Mouse (Mus musculus) CH12F3 (cell line): ENCODE results near the gene Glrx.
"Not testable (repeated sequence)": the region's sequence is repeated elsewhere in the genome, so short reads cannot be mapped to it uniquely, and the experiment has no call there.

Source experiments
- in situ Hi-C: fragments of 300-500 bp; cut with MboI; formaldehyde crosslinking; loops from 2 replicates; pipeline ENCODE4 v1.14.3; 2020; ENCODE audit warnings: low sequenced_read_pairs

The Glrx gene

GRCm38 (mm10) chr13:75839719-75840481 lies at the start of gene Glrx:
Gene Glrx, plus strand, starts transcription at chr13:75839868.
- in situ Hi-C loops: no loop called here

GRCm38 (mm10) chr13:75790550-75791205 lies 49.0 kb upstream of the Glrx start:
- in situ Hi-C loops: no loop called here

GRCm38 (mm10) chr13:75793863-75794629 lies 45.6 kb upstream of the Glrx start:
- in situ Hi-C loops: no loop called here

- in situ Hi-C loops: no loop called here
Measured at GRCm38 (mm10) chr13:75797369-75798141, 42.1 kb upstream of the Glrx start.

GRCm38 (mm10) chr13:75798413-75799302 lies 41.0 kb upstream of the Glrx start:
- in situ Hi-C loops: no loop called here

GRCm38 (mm10) chr13:75799421-75799820 lies 40.2 kb upstream of the Glrx start:
- in situ Hi-C loops: no loop called here

- in situ Hi-C loops: loop anchor here (10.0 kb wide), 1 partner anchor 67 kb away; no protein-coding TSS in a partner anchor
Measured at GRCm38 (mm10) chr13:75807969-75808368, 31.7 kb upstream of the Glrx start.

- in situ Hi-C loops: loop anchor here (10.0 kb wide), 1 partner anchor 65 kb away; no protein-coding TSS in a partner anchor
Measured at GRCm38 (mm10) chr13:75809957-75810356, 29.7 kb upstream of the Glrx start.

GRCm38 (mm10) chr13:75817183-75817582 lies 22.5 kb upstream of the Glrx start:
- in situ Hi-C loops: no loop called here

- in situ Hi-C loops: no loop called here
Measured at GRCm38 (mm10) chr13:75818486-75818885, 21.2 kb upstream of the Glrx start.

- in situ Hi-C loops: no loop called here
Measured at GRCm38 (mm10) chr13:75818945-75819706, 20.5 kb upstream of the Glrx start.

GRCm38 (mm10) chr13:75819898-75820297 lies 19.8 kb upstream of the Glrx start:
- in situ Hi-C loops: no loop called here

- in situ Hi-C loops: not testable (repeated sequence)
Measured at GRCm38 (mm10) chr13:75822366-75822765, 17.3 kb upstream of the Glrx start.

- in situ Hi-C loops: no loop called here
Measured at GRCm38 (mm10) chr13:75823201-75823600, 16.5 kb upstream of the Glrx start.

- in situ Hi-C loops: no loop called here
Measured at GRCm38 (mm10) chr13:75824611-75825319, 14.9 kb upstream of the Glrx start.

GRCm38 (mm10) chr13:75825388-75825787 lies 14.3 kb upstream of the Glrx start:
- in situ Hi-C loops: no loop called here

GRCm38 (mm10) chr13:75830708-75831107 lies 9.0 kb upstream of the Glrx start:
- in situ Hi-C loops: no loop called here

- in situ Hi-C loops: no loop called here
Measured at GRCm38 (mm10) chr13:75831710-75832109, 8.0 kb upstream of the Glrx start.
